Mouse (Mus musculus): Measurements from ENCODE around the gene Tmem229a.

GRCm38 (mm10) chr6:24993754-24994153, 37.7 kb upstream of the Tmem229a start:
- TF ChIP-seq CTCF (IDR thresholded peaks at IDR 0.05; ENCODE audit: insufficient read depth, low read depth, low read length) = no peak
- TF ChIP-seq POLR2A (IDR thresholded peaks at IDR 0.05; ENCODE audit: insufficient read depth, low read depth, low read length) = no peak
